Mouse (Mus musculus): Measurements from ENCODE around the gene Gm17018. TPM values are rescaled to one million over a fixed set of nuclear protein-coding genes. Genes with fewer than 3 reads are reported as not detected.

Gene Gm17018
- polyA plus RNA-seq, 1 experiment from 2014 or later = 44.0 TPM

DNA sequence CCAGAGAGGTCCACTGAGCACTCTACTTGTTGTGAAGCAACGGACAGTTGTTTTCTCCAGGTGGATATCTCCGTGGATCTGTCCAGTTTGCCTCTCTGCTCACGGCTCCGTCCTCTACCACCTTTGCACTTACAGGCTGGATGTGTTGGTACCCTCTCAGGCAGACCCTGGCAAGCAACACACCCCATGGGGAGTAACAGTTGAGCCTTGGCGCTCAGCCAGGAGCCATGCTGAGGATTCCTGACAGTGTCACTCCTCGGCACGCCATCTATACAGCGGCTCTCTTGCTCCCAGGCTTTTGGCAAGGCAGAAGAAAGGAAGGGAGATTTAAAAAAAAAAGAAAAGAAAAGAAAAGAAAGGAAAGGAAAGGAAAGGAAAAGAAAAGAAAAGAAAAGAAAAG is 54.0 kb downstream of the Gm17018 start:
- no peak for ATAC-seq
- Histone ChIP-seq H3K4me1 (replicated peaks; ENCODE audit: control insufficient read depth, insufficient read depth, low read length) (peaks cover 28% of the 10 kb centered on the region), H3K27me3 (replicated peaks; ENCODE audit: control insufficient read depth, insufficient read depth, low read length) (peaks cover 3% of the 10 kb centered on the region; the same call in 1 of the 2 replicates), H3K4me3 (replicated peaks; ENCODE audit: low read length) (no peak overlapping the region), H3K9ac (replicated peaks; ENCODE audit: low read depth, low read length) (no peak overlapping the region), H3K36me3 (ENCODE audit: control insufficient read depth, insufficient read depth) (no peaks in the 10 kb centered on the region), H3K27ac (ENCODE audit: low read length) (no peak overlapping the region), H3K9me3 (ENCODE audit: control insufficient read depth, low read length) (no peaks in the 10 kb centered on the region), H3K4me2 (ENCODE audit: low read length) (no peak overlapping the region)
- 37% methylated on average over 8 of the region's 8 CpGs for WGBS

DNA sequence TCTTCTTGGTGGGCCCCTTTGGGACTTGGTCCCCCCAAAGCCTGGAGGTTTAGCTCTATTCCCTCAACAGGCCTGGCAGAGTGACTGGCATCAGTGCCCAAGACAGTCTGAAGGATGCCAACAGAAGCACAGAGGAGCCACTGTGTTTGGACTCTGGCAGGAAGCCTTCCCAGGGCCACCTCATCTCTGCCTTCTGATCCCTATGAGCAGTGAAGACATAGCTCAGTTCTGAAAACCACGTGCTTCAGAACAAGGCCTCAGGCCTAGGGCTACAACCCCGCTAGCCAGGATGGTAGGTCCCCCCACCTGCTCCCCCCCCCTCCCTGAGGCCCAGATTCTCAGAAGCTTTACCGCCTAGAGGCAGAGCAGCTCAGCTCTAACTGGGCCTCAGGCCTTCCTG is 54.5 kb downstream of the Gm17018 start:
- Histone ChIP-seq H3K36me3 (ENCODE audit: control insufficient read depth, insufficient read depth) (no peaks in the 10 kb centered on the region), H3K4me1 (replicated peaks; ENCODE audit: control insufficient read depth, insufficient read depth, low read length) (peaks cover 28% of the 10 kb centered on the region), H3K9me3 (ENCODE audit: control insufficient read depth, low read length) (no peaks in the 10 kb centered on the region), H3K9ac (replicated peaks; ENCODE audit: low read depth, low read length) (no peak overlapping the region), H3K4me2 (ENCODE audit: low read length) (no peak overlapping the region), H3K27ac (ENCODE audit: low read length) (no peak overlapping the region), H3K4me3 (replicated peaks; ENCODE audit: low read length) (no peak overlapping the region), H3K27me3 (replicated peaks; ENCODE audit: control insufficient read depth, insufficient read depth, low read length) (peaks cover 3% of the 10 kb centered on the region; the same call in 1 of the 2 replicates)
- 49% methylated on average over 3 of the region's 3 CpGs for WGBS
- ATAC-seq = peak; percentile 62; the same call in 1 of the 2 replicates

DNA sequence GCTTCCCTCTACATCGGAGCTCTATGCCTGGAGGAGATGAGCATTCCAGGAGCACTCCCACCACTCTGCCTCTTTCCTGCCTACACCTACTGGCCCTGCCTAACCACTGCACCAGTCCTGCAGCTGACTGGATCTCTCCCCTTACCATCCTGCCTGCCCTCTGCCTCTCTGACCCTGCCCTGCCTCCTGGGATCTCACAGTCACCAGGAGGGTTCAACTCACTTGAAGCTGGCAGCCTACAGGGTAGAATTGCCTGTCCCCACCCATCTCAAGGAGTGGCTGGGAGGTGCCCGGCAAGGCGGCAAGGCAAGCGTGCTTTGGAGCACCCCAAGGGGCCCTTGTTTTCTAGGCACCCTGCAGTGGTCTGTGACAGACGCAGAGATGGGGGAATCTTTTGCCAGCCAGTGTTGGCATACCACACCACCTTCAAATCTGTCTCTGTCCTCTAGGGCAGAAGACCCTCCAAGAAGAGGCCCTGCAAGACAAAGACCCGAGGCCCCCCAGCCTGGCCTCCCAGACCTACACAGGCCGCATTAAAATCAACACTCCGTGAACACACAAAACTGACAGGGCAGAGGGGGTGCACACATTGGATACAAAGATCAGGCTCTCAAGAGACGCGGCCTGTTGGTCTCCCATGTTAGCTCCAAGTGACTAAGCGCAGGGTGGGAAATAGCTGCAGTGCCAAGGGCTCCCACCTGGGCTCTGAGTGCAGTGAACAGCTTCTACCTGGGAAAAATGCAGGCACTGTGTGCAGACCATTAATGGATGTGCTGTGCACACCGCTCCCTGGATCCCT is 55.2 kb downstream of the Gm17018 start:
- H3K27me3 ChIP-seq (replicated peaks; ENCODE audit: control insufficient read depth, insufficient read depth, low read length) = no peaks in the 10 kb centered on the region
- H3K36me3 ChIP-seq (ENCODE audit: control insufficient read depth, insufficient read depth) = no peaks in the 10 kb centered on the region
- no peaks in the 10 kb centered on the region for H3K9me3 ChIP-seq (ENCODE audit: control insufficient read depth, low read length)
- ATAC-seq = no peak
- WGBS = 33% methylated on average over 12 of the region's 12 CpGs
- H3K4me1 ChIP-seq (replicated peaks; ENCODE audit: control insufficient read depth, insufficient read depth, low read length) = peaks cover 28% of the 10 kb centered on the region
- no peak overlapping the region; the same call in 1 of the 2 replicates for H3K9ac ChIP-seq (replicated peaks; ENCODE audit: low read depth, low read length)
- no peak overlapping the region for H3K4me3 ChIP-seq (replicated peaks; ENCODE audit: low read length)
- H3K4me2 ChIP-seq (ENCODE audit: low read length) = no peak overlapping the region
- no peak overlapping the region for H3K27ac ChIP-seq (ENCODE audit: low read length)

DNA sequence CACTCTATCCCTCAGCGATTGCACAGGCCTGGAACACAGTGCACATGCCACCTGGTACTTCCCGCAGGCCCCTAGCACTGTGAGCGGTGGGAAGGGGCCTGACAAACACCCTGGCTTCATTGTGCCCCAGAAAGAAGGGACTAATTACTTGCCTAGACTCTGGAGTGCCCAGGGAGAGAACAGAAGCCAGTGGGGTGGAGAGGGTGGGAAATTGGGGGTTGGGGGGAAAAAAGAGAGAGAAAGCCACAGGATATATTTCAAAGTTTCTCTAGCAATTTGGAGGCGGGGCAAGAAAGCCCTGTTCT is 55.8 kb downstream of the Gm17018 start:
- Histone ChIP-seq H3K9me3 (ENCODE audit: control insufficient read depth, low read length) (no peaks in the 10 kb centered on the region), H3K27ac (ENCODE audit: low read length) (no peak overlapping the region), H3K4me3 (replicated peaks; ENCODE audit: low read length) (no peak overlapping the region), H3K27me3 (replicated peaks; ENCODE audit: control insufficient read depth, insufficient read depth, low read length) (no peaks in the 10 kb centered on the region), H3K4me1 (replicated peaks; ENCODE audit: control insufficient read depth, insufficient read depth, low read length) (peaks cover 28% of the 10 kb centered on the region), H3K4me2 (ENCODE audit: low read length) (no peak overlapping the region), H3K9ac (replicated peaks; ENCODE audit: low read depth, low read length) (no peak overlapping the region; the same call in 1 of the 2 replicates), H3K36me3 (ENCODE audit: control insufficient read depth, insufficient read depth) (no peaks in the 10 kb centered on the region)
- peak; percentile 33; the same call in 1 of the 2 replicates for ATAC-seq
- WGBS = 17% methylated on average over 4 of the region's 4 CpGs

DNA sequence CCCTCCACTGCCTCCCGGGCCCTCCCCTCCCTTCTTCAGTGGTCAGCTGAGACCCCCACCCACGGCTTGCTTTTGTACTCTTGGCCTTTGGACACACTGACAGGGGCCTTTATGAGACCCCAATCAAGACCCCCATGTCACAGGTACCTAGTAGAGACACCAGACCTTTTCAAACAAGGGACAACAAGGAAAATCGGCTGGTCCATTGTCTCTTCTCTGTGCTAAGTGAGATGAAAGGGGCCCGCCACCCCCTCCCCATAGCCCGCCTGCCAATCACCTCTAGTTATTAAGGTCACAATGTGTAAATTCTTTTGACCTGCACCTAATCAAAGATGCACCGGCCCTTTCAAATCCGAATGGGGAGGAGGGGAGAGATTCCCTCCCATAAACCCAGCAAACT is 56.3 kb downstream of the Gm17018 start:
- Histone ChIP-seq H3K27ac (ENCODE audit: low read length) (no peak overlapping the region), H3K4me3 (replicated peaks; ENCODE audit: low read length) (no peak overlapping the region), H3K27me3 (replicated peaks; ENCODE audit: control insufficient read depth, insufficient read depth, low read length) (no peaks in the 10 kb centered on the region), H3K9me3 (ENCODE audit: control insufficient read depth, low read length) (no peaks in the 10 kb centered on the region), H3K4me2 (ENCODE audit: low read length) (no peak overlapping the region), H3K4me1 (replicated peaks; ENCODE audit: control insufficient read depth, insufficient read depth, low read length) (peaks cover 28% of the 10 kb centered on the region), H3K36me3 (ENCODE audit: control insufficient read depth, insufficient read depth) (no peaks in the 10 kb centered on the region), H3K9ac (replicated peaks; ENCODE audit: low read depth, low read length) (no peak overlapping the region)
- WGBS = 10% methylated on average over 7 of the region's 7 CpGs
- no peak for ATAC-seq

DNA sequence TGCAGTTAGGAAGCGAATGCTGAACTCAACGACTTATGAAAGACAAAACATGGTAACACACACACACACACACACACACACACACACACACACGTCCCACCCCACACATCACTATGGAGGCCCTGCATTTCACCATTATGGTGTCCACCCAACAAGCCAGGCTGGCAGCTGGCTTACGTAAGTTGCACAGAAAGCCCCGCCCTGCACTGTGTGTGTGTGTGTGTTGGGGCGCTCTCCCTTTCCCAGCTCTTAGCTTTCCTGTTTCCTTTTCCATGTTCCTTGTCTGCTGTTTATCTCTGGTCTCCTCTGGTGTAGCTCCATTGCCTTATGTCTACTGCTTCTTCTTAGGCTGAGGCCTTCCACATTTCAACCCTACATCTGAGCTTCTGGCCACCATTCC is 57.8 kb downstream of the Gm17018 start:
- Histone ChIP-seq H3K9me3 (ENCODE audit: control insufficient read depth, low read length) (no peaks in the 10 kb centered on the region), H3K27me3 (replicated peaks; ENCODE audit: control insufficient read depth, insufficient read depth, low read length) (no peaks in the 10 kb centered on the region), H3K36me3 (ENCODE audit: control insufficient read depth, insufficient read depth) (no peaks in the 10 kb centered on the region), H3K4me3 (replicated peaks; ENCODE audit: low read length) (no peak overlapping the region), H3K27ac (ENCODE audit: low read length) (no peak overlapping the region), H3K9ac (replicated peaks; ENCODE audit: low read depth, low read length) (no peak overlapping the region), H3K4me2 (ENCODE audit: low read length) (no peak overlapping the region), H3K4me1 (replicated peaks; ENCODE audit: control insufficient read depth, insufficient read depth, low read length) (peaks cover 28% of the 10 kb centered on the region)
- ATAC-seq = no peak
- WGBS = 91% methylated on average over 6 of the region's 6 CpGs

DNA sequence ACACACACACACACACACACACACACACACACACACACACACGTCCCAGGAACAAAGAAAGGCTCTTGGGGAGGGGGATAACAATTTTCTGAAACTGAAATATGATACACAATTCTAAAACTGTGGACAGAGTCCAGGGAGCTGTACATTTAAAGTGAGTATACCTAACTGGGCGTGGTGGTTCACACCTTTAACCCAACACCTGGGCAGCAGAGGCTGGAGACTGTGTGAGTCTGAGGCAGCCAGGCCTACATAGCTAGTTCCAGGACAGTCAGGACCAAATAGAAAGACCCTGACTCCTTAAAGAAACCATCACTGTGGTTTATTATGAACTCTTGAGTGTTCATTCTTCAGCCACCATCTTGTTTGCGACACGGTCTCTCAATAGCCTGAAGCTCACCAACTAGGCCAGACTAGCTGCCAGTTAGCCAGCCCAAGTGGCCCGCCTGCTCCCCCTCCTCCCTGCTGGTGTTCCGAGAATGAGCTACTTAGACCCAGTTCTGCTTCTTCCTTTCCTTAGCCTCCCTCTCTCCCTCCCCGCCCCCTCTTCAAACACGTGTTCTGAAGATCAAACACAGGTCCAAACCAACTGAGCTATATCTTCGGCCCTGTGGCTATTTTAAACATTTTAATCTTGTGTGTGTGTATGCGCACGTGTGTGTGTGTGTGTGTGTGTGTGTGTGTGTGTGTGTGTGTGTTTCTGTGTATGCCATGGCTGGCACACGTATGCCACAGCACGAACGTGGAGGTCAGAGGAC is 59.5 kb downstream of the Gm17018 start:
- 88% methylated on average over 14 of the region's 14 CpGs for WGBS

DNA sequence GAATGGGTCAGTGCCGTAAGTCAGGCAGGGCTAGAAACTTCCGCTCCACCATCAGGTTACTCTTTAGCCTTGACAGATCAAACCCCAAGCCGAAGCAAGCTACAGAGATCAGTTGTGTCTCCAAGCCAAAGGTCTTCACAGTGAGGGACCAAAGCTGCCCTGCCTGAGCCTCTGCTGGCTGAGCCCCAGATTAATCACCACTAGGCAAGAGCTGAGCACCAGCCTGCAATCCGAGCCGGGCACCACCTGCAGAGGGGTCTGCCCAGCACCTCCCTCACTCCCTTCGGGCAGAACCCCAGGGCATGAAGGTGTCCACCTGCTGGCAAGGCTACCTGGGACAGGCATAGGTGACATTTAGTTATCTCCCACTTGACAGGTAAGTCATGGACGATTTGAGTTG is 60.6 kb downstream of the Gm17018 start:
- no peak overlapping the region for H3K4me2 ChIP-seq (ENCODE audit: low read length)
- no peak overlapping the region for H3K9ac ChIP-seq (replicated peaks; ENCODE audit: low read depth, low read length)
- no peaks in the 10 kb centered on the region for H3K27me3 ChIP-seq (replicated peaks; ENCODE audit: control insufficient read depth, insufficient read depth, low read length)
- H3K9me3 ChIP-seq (ENCODE audit: control insufficient read depth, low read length) = no peaks in the 10 kb centered on the region
- peaks cover 11% of the 10 kb centered on the region for H3K4me1 ChIP-seq (replicated peaks; ENCODE audit: control insufficient read depth, insufficient read depth, low read length)
- ATAC-seq = no peak
- WGBS = 63% methylated on average over 7 of the region's 7 CpGs
- H3K27ac ChIP-seq (ENCODE audit: low read length) = no peak overlapping the region
- H3K4me3 ChIP-seq (replicated peaks; ENCODE audit: low read length) = no peak overlapping the region
- H3K36me3 ChIP-seq (ENCODE audit: control insufficient read depth, insufficient read depth) = no peaks in the 10 kb centered on the region

More for the DNA sequence above, 59.5 kb downstream of the Gm17018 start:
- H3K4me3 ChIP-seq (replicated peaks; ENCODE audit: low read length) = no peak overlapping the region
- H3K4me2 ChIP-seq (ENCODE audit: low read length) = no peak overlapping the region
- H3K27ac ChIP-seq (ENCODE audit: low read length) = no peak overlapping the region
- H3K27me3 ChIP-seq (replicated peaks; ENCODE audit: control insufficient read depth, insufficient read depth, low read length) = no peaks in the 10 kb centered on the region
- H3K36me3 ChIP-seq (ENCODE audit: control insufficient read depth, insufficient read depth) = no peaks in the 10 kb centered on the region
- peaks cover 22% of the 10 kb centered on the region for H3K4me1 ChIP-seq (replicated peaks; ENCODE audit: control insufficient read depth, insufficient read depth, low read length)
- no peaks in the 10 kb centered on the region for H3K9me3 ChIP-seq (ENCODE audit: control insufficient read depth, low read length)
- ATAC-seq = no peak
- no peak overlapping the region for H3K9ac ChIP-seq (replicated peaks; ENCODE audit: low read depth, low read length)

DNA sequence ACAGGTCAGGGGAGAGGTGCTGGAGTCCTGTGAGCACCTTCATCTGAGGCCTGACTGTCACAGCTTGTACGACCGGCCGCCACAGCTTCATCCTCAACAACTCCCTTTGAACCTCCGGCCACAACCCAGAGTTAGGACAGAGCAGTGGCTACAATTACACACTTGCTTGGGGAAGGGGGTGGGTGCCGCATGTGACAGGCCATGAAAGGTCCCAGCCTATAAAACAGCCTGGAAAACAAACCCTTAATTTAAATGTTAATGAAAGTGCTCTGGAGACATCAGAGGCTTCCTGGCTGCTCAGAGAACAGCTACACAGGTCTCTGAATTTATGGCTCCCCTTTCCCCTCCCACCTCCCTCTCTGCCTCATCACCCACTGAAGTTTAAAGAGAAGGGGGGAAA is 61.7 kb downstream of the Gm17018 start:
- H3K36me3 ChIP-seq (ENCODE audit: control insufficient read depth, insufficient read depth) = no peaks in the 10 kb centered on the region
- 36% methylated on average over 5 of the region's 5 CpGs for WGBS
- H3K4me1 ChIP-seq (replicated peaks; ENCODE audit: control insufficient read depth, insufficient read depth, low read length) = 0 out of 2 replicates have a peak, but pooled peaks cover under 1% of the 10 kb centered on the region
- no peak overlapping the region for H3K9ac ChIP-seq (replicated peaks; ENCODE audit: low read depth, low read length)
- H3K9me3 ChIP-seq (ENCODE audit: control insufficient read depth, low read length) = no peaks in the 10 kb centered on the region
- ATAC-seq = no peak
- no peak overlapping the region for H3K4me2 ChIP-seq (ENCODE audit: low read length)
- no peaks in the 10 kb centered on the region for H3K27me3 ChIP-seq (replicated peaks; ENCODE audit: control insufficient read depth, insufficient read depth, low read length)
- no peak overlapping the region for H3K4me3 ChIP-seq (replicated peaks; ENCODE audit: low read length)
- no peak overlapping the region for H3K27ac ChIP-seq (ENCODE audit: low read length)
